Mouse (Mus musculus): ENCODE results near the gene Abca7. TPM values are rescaled to one million over a fixed set of nuclear protein-coding genes. Genes with fewer than 3 reads are reported as not detected.
A peak's percentile ranks its signal among the peaks of the same experiment; 100 is the strongest.
"Not testable (repeated sequence)": the region's sequence is repeated elsewhere in the genome, so short reads cannot be mapped to it uniquely, and the experiment has no call there.

The Abca7 gene
- total RNA-seq (2021) = 24.2 and 29.1 TPM in 2 replicates
- long read RNA-seq, full-length matches to known transcripts = 1 of 13 reads
- long read RNA-seq, partial matches to known transcripts = 5 of 13 reads
- long read RNA-seq, other reads (novel, unspliced or antisense) = 7 of 13 reads

- DNase-seq = peak; percentile 97
Measured at GRCm38 (mm10) chr10:79996272-79997033, at the start of gene Abca7. TSS of gene Abca7 (plus strand) at chr10:79996494.

GRCm38 (mm10) chr10:79946752-79947322 lies 49.5 kb upstream of the Abca7 start:
- no peak for DNase-seq

GRCm38 (mm10) chr10:79947502-79947901 lies 48.8 kb upstream of the Abca7 start:
- no peak for DNase-seq

- no peak for DNase-seq
Measured at GRCm38 (mm10) chr10:79949873-79950272, 46.4 kb upstream of the Abca7 start.

GRCm38 (mm10) chr10:79950661-79951060 lies 45.6 kb upstream of the Abca7 start:
- no peak for DNase-seq

GRCm38 (mm10) chr10:79953946-79954345 lies 42.3 kb upstream of the Abca7 start:
- peak; percentile 45 for DNase-seq

- no peak for DNase-seq
Measured at GRCm38 (mm10) chr10:79955691-79956090, 40.6 kb upstream of the Abca7 start.

GRCm38 (mm10) chr10:79956643-79957154 lies 39.6 kb upstream of the Abca7 start:
- DNase-seq = no peak

- peak; percentile 86 for DNase-seq
Measured at GRCm38 (mm10) chr10:79958140-79958816, 38.0 kb upstream of the Abca7 start.

GRCm38 (mm10) chr10:79959412-79959811 lies 36.9 kb upstream of the Abca7 start:
- not testable (repeated sequence) for DNase-seq

GRCm38 (mm10) chr10:79959847-79960601 lies 36.3 kb upstream of the Abca7 start, which contains the start of gene Wdr18:
TSS of gene Wdr18 (plus strand) at chr10:79960152.
- DNase-seq = peak; percentile 99

- DNase-seq = no peak
Measured at GRCm38 (mm10) chr10:79960671-79961294, 35.5 kb upstream of the Abca7 start.

GRCm38 (mm10) chr10:79964727-79965126 lies 31.6 kb upstream of the Abca7 start:
- no peak for DNase-seq

GRCm38 (mm10) chr10:79965325-79965724 lies 31.0 kb upstream of the Abca7 start:
- DNase-seq = no peak

GRCm38 (mm10) chr10:79966886-79967400 lies 29.4 kb upstream of the Abca7 start:
- no peak for DNase-seq

- DNase-seq = no peak
Measured at GRCm38 (mm10) chr10:79968181-79968580, 28.1 kb upstream of the Abca7 start.

- DNase-seq = no peak
Measured at GRCm38 (mm10) chr10:79969124-79969568, 27.1 kb upstream of the Abca7 start.

- no peak for DNase-seq
Measured at GRCm38 (mm10) chr10:79970415-79971182, 25.7 kb upstream of the Abca7 start, which contains the start of gene Grin3b. TSS of gene Grin3b (plus strand) at chr10:79970715.

GRCm38 (mm10) chr10:79971183-79971497 lies 25.2 kb upstream of the Abca7 start:
- DNase-seq = no peak

GRCm38 (mm10) chr10:79972831-79973230 lies 23.5 kb upstream of the Abca7 start:
- no peak for DNase-seq

Measured in adrenal gland, postnatal 25 days (tissue).